Mouse (Mus musculus): Measurements from ENCODE around the gene Dlx1. TPM values are rescaled to one million over a fixed set of nuclear protein-coding genes. Genes with fewer than 3 reads are reported as not detected.

The Dlx1 gene
- total RNA-seq (2021): 1 to 10 TPM; 2.2 to 2.4 TPM
- long read RNA-seq, experiment 1: 0 reads
- long read RNA-seq, experiment 2, full-length matches to known transcripts: 2 of 2 reads
- long read RNA-seq, experiment 2, partial matches to known transcripts: 0 of 2 reads
- long read RNA-seq, experiment 2, other reads (novel, unspliced or antisense): 0 of 2 reads

DNA sequence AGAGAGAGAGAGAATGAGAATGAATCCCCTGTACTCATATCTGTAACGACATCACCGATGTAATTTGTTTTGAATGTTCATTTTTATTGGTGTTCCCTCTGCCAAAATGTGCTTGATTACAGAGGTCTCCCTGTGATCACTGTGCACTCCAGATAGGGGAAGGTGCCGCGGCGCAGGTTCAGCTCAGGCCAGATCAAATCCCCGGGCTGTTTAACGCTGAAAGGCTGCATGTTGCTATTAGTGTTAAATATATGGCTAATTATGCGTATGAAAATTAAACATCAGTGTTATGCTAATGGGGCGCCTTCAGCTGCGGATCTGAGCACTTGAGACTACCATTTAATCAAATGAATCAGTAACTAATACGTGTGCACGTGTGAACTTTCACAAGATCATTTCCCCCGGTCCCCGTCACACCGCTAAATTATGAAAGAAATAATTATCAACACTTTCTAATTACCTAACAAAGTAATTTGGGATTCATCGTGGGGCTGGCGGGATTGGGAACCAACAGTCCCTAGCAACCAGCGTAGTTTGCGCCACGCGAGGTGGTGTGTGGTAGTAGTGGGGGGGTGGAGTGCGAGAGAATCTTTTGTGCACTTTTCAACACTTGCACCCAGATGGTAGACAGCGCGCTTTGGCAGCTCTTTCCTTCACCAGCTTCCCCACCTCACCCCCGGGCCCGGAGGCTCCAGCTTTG lies at the start of gene Dlx1:
Gene Dlx1, plus strand, starts transcription at position 100 of the 700 bp plus-strand sequence.
- DNase-seq (ENCODE audit: low spot score in 2 of 2): no peak

- DNase-seq (ENCODE audit: low spot score in 2 of 2): no peak
Observed at GRCm38 (mm10) chr2:71479917-71480316, 48.0 kb upstream of the Dlx1 start.

DNA sequence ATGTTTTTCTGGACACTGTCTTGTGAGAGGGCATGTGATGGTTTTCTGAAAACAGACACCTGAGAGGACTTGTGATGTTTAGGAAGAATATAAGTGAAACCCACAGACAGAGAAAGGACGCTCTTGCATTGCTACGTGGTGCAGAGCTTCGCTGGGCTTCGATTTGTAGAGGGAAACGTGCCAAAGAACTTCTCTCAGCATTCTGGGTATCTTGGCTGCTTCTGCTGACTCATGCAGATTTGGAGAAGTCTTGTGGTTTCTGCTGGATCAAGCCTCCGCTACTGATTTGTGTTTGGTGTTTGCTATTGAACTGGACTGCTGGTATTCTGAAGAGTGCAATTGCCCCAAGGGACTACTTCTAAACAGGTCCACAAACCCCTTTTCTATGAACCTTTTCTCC lies 46.1 kb upstream of the Dlx1 start:
- no peak for DNase-seq (ENCODE audit: low spot score in 2 of 2)

GRCm38 (mm10) chr2:71483046-71483716 lies 44.7 kb upstream of the Dlx1 start:
- DNase-seq (ENCODE audit: low spot score in 2 of 2): no peak

- no peak for DNase-seq (ENCODE audit: low spot score in 2 of 2)
Observed at GRCm38 (mm10) chr2:71483717-71484066, 44.2 kb upstream of the Dlx1 start.

DNA sequence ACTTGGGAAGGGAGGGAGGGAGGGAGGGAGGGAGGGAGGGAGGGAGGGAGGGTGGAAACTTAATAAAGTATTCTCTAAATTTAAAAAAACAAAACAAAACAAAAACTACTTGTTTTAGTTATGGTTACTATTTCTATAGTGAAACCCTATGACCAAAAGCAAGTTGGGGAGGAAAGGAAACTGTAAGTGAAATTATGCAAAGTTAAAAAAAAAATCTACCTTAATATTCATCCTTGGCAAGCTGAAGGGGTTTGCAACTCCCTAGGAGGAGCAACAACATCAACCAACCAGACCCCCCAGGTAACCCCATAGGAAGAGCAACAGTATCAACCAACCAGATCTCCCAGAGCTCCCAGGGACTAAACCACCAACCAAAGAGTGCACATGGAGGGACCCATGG lies 36.6 kb upstream of the Dlx1 start:
- DNase-seq (ENCODE audit: low spot score in 2 of 2): no peak

- no peak for DNase-seq (ENCODE audit: low spot score in 2 of 2)
Observed at GRCm38 (mm10) chr2:71493161-71493683, 34.7 kb upstream of the Dlx1 start.

DNA sequence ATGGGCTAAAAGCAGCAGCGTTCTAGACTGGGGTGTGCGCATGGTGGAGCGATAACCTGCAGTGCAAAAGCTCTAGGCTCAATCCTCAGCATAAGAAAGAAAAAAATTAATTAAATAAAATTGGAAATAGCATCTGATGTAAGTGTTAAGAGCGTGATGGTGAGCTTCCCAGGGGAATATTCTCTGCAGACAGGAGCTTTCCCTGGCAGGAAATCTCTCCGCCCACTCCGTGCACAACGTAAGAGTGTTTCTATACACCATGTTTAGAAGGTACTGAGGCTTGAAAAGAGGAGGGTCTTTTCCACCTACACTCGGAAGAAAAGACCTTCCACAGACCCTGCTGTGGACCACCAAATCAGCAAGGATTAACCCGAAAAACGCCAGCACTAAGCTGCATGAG lies 33.4 kb upstream of the Dlx1 start:
- DNase-seq (ENCODE audit: low spot score in 2 of 2): no peak

GRCm38 (mm10) chr2:71494971-71495370 lies 32.9 kb upstream of the Dlx1 start:
- DNase-seq (ENCODE audit: low spot score in 2 of 2): no peak

GRCm38 (mm10) chr2:71497175-71497574 lies 30.7 kb upstream of the Dlx1 start:
- DNase-seq (ENCODE audit: low spot score in 2 of 2): no peak

GRCm38 (mm10) chr2:71499276-71500230 lies 28.4 kb upstream of the Dlx1 start:
- DNase-seq (ENCODE audit: low spot score in 2 of 2): no peak

- no peak for DNase-seq (ENCODE audit: low spot score in 2 of 2)
Observed at GRCm38 (mm10) chr2:71504852-71505251, 23.1 kb upstream of the Dlx1 start.

- no peak for DNase-seq (ENCODE audit: low spot score in 2 of 2)
Observed at GRCm38 (mm10) chr2:71511209-71511608, 16.7 kb upstream of the Dlx1 start.

- no peak for DNase-seq (ENCODE audit: low spot score in 2 of 2)
Observed at GRCm38 (mm10) chr2:71512326-71512725, 15.6 kb upstream of the Dlx1 start.

DNA sequence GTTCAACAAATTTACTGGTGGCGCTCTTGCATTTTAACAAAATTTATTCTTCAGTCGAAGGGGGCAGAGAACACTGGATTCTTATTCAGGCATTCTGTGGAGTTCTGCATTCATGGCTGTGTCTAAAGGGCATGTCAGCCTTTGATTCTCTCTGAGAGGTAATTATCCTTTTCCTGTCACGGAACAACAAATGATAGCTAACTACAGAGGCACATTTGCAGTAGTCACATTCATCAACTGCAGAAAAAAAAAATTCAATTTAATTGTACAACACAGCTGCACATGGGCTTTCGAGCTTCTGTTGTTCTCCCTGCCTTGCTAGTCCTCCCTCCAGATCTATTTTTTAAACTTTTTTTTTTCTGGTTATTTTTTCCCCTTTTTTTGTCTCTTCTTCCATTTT lies 10.9 kb upstream of the Dlx1 start:
- DNase-seq (ENCODE audit: low spot score in 2 of 2): no peak

DNA sequence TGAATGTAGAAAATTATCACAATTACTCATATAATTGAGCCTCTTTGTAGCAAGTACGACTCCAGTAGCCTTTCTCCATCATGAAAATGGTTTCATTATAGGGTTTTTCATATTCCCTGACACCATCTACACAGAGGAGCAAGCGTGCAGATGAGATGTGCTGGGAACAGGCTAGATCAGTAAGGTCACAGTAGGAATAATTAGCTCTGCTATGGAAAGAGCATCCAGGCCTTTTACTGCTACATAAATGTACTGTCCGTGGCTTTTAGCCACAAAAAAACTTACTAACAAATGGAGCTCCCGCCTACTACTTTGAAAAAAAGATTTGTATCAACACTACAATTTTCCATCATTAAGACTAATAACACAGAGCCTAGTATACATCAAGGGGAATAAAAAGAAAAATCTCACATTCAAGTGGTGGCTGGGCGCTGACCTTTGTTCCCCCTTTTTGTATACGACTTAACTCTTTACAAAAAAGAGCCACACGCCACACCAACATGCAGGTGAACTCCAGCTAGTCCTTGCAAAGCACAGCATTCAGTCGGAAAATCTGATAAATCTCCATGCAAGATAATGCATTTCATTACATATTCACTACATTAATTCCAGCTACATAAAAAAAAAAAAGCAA lies 10.3 kb upstream of the Dlx1 start:
- DNase-seq (ENCODE audit: low spot score in 2 of 2): no peak

DNA sequence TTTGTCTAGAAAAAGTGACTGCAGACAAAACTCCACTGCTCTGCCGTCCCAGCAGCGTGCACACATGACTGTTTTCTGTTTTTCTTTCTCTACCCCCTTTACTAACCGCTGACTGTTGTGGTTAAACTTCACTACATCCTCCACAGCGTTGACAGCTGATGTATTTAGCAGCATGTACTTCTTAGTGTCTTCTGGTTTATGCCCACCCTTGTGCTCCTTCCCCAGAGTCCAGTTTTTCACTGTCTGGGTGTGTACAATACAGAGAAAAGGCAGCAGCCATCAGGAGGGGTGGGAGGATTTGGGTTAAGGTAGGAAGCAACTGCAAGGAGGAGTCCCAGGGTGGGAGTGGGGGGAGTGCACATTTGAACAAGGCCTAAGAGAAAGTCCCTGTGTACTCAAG lies 5.0 kb upstream of the Dlx1 start:
- DNase-seq (ENCODE audit: low spot score in 2 of 2): no peak

GRCm38 (mm10) chr2:71523431-71523830 lies 4.5 kb upstream of the Dlx1 start:
- DNase-seq (ENCODE audit: low spot score in 2 of 2): no peak

- DNase-seq (ENCODE audit: low spot score in 2 of 2): no peak
Observed at GRCm38 (mm10) chr2:71524763-71525162, 3.1 kb upstream of the Dlx1 start.

GRCm38 (mm10) chr2:71526595-71527322 lies 1.2 kb upstream of the Dlx1 start:
- DNase-seq (ENCODE audit: low spot score in 2 of 2): no peak
